Mouse (Mus musculus) limb, embryonic 14.5 days (tissue): ENCODE results near the gene Ly86. TPM values are rescaled to one million over a fixed set of nuclear protein-coding genes. Genes with fewer than 3 reads are reported as not detected.

Source experiments
- ATAC-seq: fragments of 200-750 bp; cut with Nextera tagmentation; 2 replicates; pipeline ENCODE4 v1.8.0; 2017; ENCODE audit warnings: low read depth, moderate number of reproducible peaks, moderate TSS enrichment; ENCODE audit not compliant: low FRiP score
- DNase-seq: peaks from one replicate; pipeline ENCODE4 v3.0.0-alpha.2; 2015; ENCODE audit warnings: low spot score
- H3K27ac ChIP-seq: fragments of 300-500 bp; sonication (generic); replicated peaks from 2 replicates; pipeline ENCODE4 v1.5.1; 2014; ENCODE audit warnings: low read depth, mild to moderate bottlenecking, low read length, moderate library complexity, mixed read lengths
- H3K27me3 ChIP-seq: fragments of 300-500 bp; sonication (generic); 2 replicates; pipeline ENCODE4 v1.6.1; 2014; ENCODE audit warnings: low read length, mixed read lengths; ENCODE audit not compliant: control insufficient read depth, insufficient read depth
- H3K36me3 ChIP-seq: fragments of 300-500 bp; sonication (generic); 2 replicates; pipeline ENCODE4 v1.6.1; 2014; ENCODE audit warnings: mild to moderate bottlenecking, low read length, moderate library complexity, mixed read lengths; ENCODE audit not compliant: control insufficient read depth, insufficient read depth
- H3K4me1 ChIP-seq: fragments of 300-500 bp; sonication (generic); 2 replicates; pipeline ENCODE4 v1.6.1; 2014; ENCODE audit warnings: antibody characterized with exemption, low read length, mixed read lengths; ENCODE audit not compliant: control insufficient read depth, insufficient read depth
- H3K4me2 ChIP-seq: fragments of 300-500 bp; sonication (generic); replicated peaks from 2 replicates; pipeline ENCODE4 v1.6.1; 2014; ENCODE audit warnings: low read depth, mild to moderate bottlenecking, low read length, moderate library complexity; ENCODE audit not compliant: severe bottlenecking
- H3K4me3 ChIP-seq: fragments of 300-500 bp; sonication (generic); replicated peaks from 2 replicates; pipeline ENCODE4 v1.5.1; 2014; ENCODE audit warnings: low read length
- H3K9ac ChIP-seq: fragments of 300-500 bp; sonication (generic); 2 replicates; pipeline ENCODE4 v1.6.1; 2014; ENCODE audit warnings: mild to moderate bottlenecking, low read depth, low read length, moderate library complexity; ENCODE audit not compliant: severe bottlenecking
- H3K9me3 ChIP-seq: fragments of 300-500 bp; sonication (generic); 2 replicates; pipeline ENCODE4 v1.6.1; 2016; ENCODE audit warnings: low read length; ENCODE audit not compliant: control insufficient read depth
- POLR2A ChIP-seq: fragments of 200-500 bp; IDR thresholded peaks from 2 replicates; pipeline ENCODE4 v1.8.0; 2012; ENCODE audit warnings: inconsistent platforms, mild to moderate bottlenecking, moderate library complexity, borderline replicate concordance; ENCODE audit not compliant: insufficient read depth, insufficient read length; ENCODE audit errors: extremely low read depth
- WGBS: fragments of 180-500 bp; shearing (Covaris S2); extraction: QIAGEN DNeasy Blood & Tissue Kit; methylation state at CpG from one replicate; pipeline ENCODE4 v1.1.7; 2014; 5-methylcytosine and 5-hydroxymethylcytosine counted together
- polyA plus RNA-seq, 2 experiments: library from polyadenylated mRNA; depleted of rRNA in 1 of 2; stranded (reverse) in 1 of 2; unstranded in 1 of 2; fragments of >200 nt; fragmentation: Nextera tagmentation in 1 of 2; extraction: Ambion mirVana in 1 of 2; gene quantifications; 2 replicates each; pipeline versions ENCODE4 v1.2.1 to v1.2.3; 2012 to 2014

The Ly86 gene
- polyA plus RNA-seq, 2 experiments: 15.0 to 20.8 TPM

DNA sequence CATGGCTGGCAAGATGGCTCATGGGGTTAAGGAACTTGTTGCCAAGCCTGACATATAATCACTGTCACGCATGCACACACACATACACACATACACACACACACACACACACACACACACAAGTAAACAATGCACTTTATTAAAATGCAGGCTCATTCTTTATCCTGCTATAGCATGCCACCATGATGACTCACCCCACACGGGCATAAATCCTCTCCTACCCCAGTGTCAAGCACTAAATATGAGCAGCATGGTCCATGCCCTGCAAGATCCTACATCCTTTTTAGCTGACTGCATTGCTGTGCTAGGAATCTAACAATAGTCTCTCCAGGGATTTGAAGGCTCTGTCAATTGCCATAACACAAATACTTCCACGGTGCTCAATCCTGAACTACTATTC, 83.5 kb downstream of the Ly86 start:
- peaks cover 13% of the 10 kb centered on the region for H3K4me1 ChIP-seq
- H3K27ac ChIP-seq: no peak overlapping the region
- no peaks in the 10 kb centered on the region for H3K36me3 ChIP-seq
- no peak for DNase-seq
- no peak for TF ChIP-seq POLR2A
- no peak overlapping the region for H3K4me3 ChIP-seq
- H3K27me3 ChIP-seq: no peaks in the 10 kb centered on the region
- no peak overlapping the region for H3K4me2 ChIP-seq
- ATAC-seq: no peak
- H3K9ac ChIP-seq: no peak overlapping the region
- no peaks in the 10 kb centered on the region for H3K9me3 ChIP-seq
- WGBS: 84% methylated on average over 3 of the region's 3 CpGs

DNA sequence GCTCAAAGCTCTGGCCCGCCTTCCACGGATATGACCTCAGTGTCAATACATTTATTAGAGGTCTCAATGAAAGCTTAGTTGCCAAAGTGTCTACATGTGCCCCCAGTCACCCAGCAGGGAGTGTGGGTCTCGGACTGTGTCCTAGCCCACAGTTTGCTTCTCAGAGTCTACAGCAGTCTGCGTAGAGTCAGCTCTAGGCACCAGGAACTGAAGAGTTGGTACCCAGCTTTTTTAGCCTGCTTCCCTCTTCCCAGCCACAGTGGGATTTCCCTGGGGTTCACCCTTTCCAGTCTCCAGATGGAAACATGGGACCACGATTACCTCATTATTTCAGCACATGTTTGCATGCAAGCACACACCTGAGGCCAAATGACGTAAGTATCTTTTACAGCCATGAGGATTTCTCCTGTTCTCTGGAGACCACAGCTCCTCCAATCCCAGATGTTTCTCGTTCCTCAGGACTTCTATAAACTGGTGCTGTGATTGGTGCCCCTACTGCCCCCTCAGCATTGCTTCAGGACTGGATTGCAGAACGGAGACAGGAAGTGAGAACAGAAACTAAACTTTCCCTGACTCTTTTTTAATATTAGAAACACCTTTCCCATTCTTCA, 84.8 kb downstream of the Ly86 start:
- no peak overlapping the region; the same call in 1 of the 2 replicates for H3K4me2 ChIP-seq
- H3K4me3 ChIP-seq: no peak overlapping the region
- no peaks in the 10 kb centered on the region for H3K36me3 ChIP-seq
- TF ChIP-seq POLR2A: no peak
- peak overlapping the region; percentile 39; the same call in 1 of the 2 replicates for H3K27ac ChIP-seq
- H3K27me3 ChIP-seq: no peaks in the 10 kb centered on the region
- DNase-seq (peak; percentile 62), ATAC-seq (peak; percentile 66; the same call in 1 of the 2 replicates)
- H3K9me3 ChIP-seq: no peaks in the 10 kb centered on the region
- WGBS: 34% methylated on average over 8 of the region's 8 CpGs
- H3K9ac ChIP-seq: no peak overlapping the region
- H3K4me1 ChIP-seq: peaks cover 15% of the 10 kb centered on the region

DNA sequence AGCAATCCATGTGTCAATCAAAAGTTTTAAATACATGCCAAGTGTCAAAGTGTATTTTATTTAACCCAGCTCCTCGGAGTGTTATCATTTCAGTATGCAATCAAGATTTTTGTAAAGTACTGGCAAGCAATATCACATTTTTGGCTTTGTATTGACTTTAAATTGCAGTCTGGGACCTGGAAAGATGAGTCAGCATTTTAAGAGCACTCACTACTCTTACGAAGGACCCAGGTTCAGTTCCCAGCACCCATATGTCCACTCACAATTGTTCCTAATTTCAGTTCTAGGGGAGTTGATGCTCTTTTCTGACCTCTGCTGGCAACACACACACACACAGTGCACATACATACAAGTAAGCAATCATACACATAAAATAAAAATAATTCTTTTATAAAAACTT, 86.7 kb downstream of the Ly86 start:
- 95% methylated on average over 2 of the region's 2 CpGs for WGBS
- no peak for DNase-seq
- Histone ChIP-seq H3K27ac (no peak overlapping the region), H3K4me1 (peaks cover 20% of the 10 kb centered on the region), H3K36me3 (no peaks in the 10 kb centered on the region), H3K9ac (no peak overlapping the region), H3K4me2 (no peak overlapping the region), H3K4me3 (no peak overlapping the region), H3K27me3 (peaks cover 9% of the 10 kb centered on the region; the same call in 1 of the 2 replicates), H3K9me3 (no peaks in the 10 kb centered on the region)
- no peak for ATAC-seq
- no peak for TF ChIP-seq POLR2A

GRCm38 (mm10) chr13:37432653-37433052, 87.6 kb downstream of the Ly86 start:
- no peak overlapping the region for H3K27ac ChIP-seq
- WGBS: 36% methylated on average over 4 of the region's 4 CpGs
- ATAC-seq (no peak), DNase-seq (no peak)
- no peak overlapping the region for H3K4me2 ChIP-seq
- no peak overlapping the region for H3K4me3 ChIP-seq
- H3K27me3 ChIP-seq: peaks cover 12% of the 10 kb centered on the region; the same call in 1 of the 2 replicates
- no peaks in the 10 kb centered on the region for H3K36me3 ChIP-seq
- H3K4me1 ChIP-seq: peaks cover 21% of the 10 kb centered on the region
- H3K9me3 ChIP-seq: no peaks in the 10 kb centered on the region
- no peak for TF ChIP-seq POLR2A
- H3K9ac ChIP-seq: no peak overlapping the region

GRCm38 (mm10) chr13:37433142-37433541, 88.1 kb downstream of the Ly86 start:
- Histone ChIP-seq H3K4me3 (no peak overlapping the region), H3K27me3 (peaks cover 12% of the 10 kb centered on the region; the same call in 1 of the 2 replicates), H3K27ac (no peak overlapping the region), H3K9me3 (no peaks in the 10 kb centered on the region), H3K4me1 (peaks cover 21% of the 10 kb centered on the region), H3K9ac (no peak overlapping the region), H3K36me3 (no peaks in the 10 kb centered on the region), H3K4me2 (no peak overlapping the region)
- no peak for TF ChIP-seq POLR2A
- WGBS: 28% methylated on average over 3 of the region's 3 CpGs
- DNase-seq (no peak), ATAC-seq (no peak)
